Mouse (Mus musculus): ENCODE results near the gene Got2. TPM values are rescaled to one million over a fixed set of nuclear protein-coding genes. Genes with fewer than 3 reads are reported as not detected.
A peak's percentile ranks its signal among the peaks of the same experiment; 100 is the strongest.

Got2 gene
- total RNA-seq, 1 experiment, result 199 TPM

- Histone ChIP-seq H3K9me3 (ENCODE audit: control insufficient read depth, insufficient read depth, low read depth, low read length) (no peaks in the 10 kb centered on the region), H3K9ac (ENCODE audit: insufficient read depth, low read depth, low read length, poor library complexity, severe bottlenecking) (no peak overlapping the region), H3K27ac (ENCODE audit: insufficient read depth, low read depth, low read length, poor library complexity, severe bottlenecking) (no peak overlapping the region), H3K36me3 (ENCODE audit: control insufficient read depth, insufficient read depth, low read length, poor library complexity, severe bottlenecking) (peaks cover 2% of the 10 kb centered on the region; the same call in 1 of the 2 replicates), H3K4me3 (ENCODE audit: insufficient read depth in 1 of 2, low read depth in 1 of 2, low read length in 2 of 2, poor library complexity in 1 of 2, severe bottlenecking in 1 of 2) (no peak overlapping the region), H3K4me1 (ENCODE audit: control insufficient read depth in 2 of 2, insufficient read depth in 2 of 2, low read length in 2 of 2, poor library complexity in 1 of 2) (peaks cover 1 to 2% of the 10 kb centered on the region in 2 experiments; a peak in 1 of 4 replicates)
- TF ChIP-seq ZNF384 (IDR thresholded peaks at IDR 0.05; ENCODE audit: low read depth, low read length) (no peak), MAFK (IDR thresholded peaks at IDR 0.05; ENCODE audit: insufficient read depth, low read depth, low read length) (no peak), ZC3H11A (IDR thresholded peaks at IDR 0.05; ENCODE audit: borderline replicate concordance, low read depth, low read length) (no peak), CHD2 (IDR thresholded peaks at IDR 0.05; ENCODE audit: low read depth, low read length) (no peak), HCFC1 (IDR thresholded peaks at IDR 0.05; ENCODE audit: borderline replicate concordance, insufficient read depth, low read length) (no peak)
- no peak for DNase-seq (ENCODE audit: low read depth, low spot score)
- in situ Hi-C loops (cut with MboI; ENCODE audit: low sequenced_read_pairs in 2 of 2, unreplicated experiment in 2 of 2), result no loop called here
Observed at GRCm38 (mm10) chr8:95854174-95854573, 34.2 kb downstream of the Got2 start.

GRCm38 (mm10) chr8:95853102-95853843, 35.1 kb downstream of the Got2 start, which contains the start of gene Slc38a7:
Gene Slc38a7, minus strand, starts transcription at chr8:95853539.
- peak; percentile 87 for DNase-seq (ENCODE audit: low read depth, low spot score)
- Histone ChIP-seq H3K9ac (ENCODE audit: insufficient read depth, low read depth, low read length, poor library complexity, severe bottlenecking) (peak within 1 kb of the TSS; percentile 82), H3K36me3 (ENCODE audit: control insufficient read depth, insufficient read depth, low read length, poor library complexity, severe bottlenecking) (peaks cover 2% of the 10 kb centered on the region; the same call in 1 of the 2 replicates), H3K9me3 (ENCODE audit: control insufficient read depth, insufficient read depth, low read depth, low read length) (no peaks in the 10 kb centered on the region), H3K4me3 (ENCODE audit: insufficient read depth in 1 of 2, low read depth in 1 of 2, low read length in 2 of 2, poor library complexity in 1 of 2, severe bottlenecking in 1 of 2) (peak within 1 kb of the TSS; percentile 72 to 74), H3K4me1 (ENCODE audit: control insufficient read depth in 2 of 2, insufficient read depth in 2 of 2, low read length in 2 of 2, poor library complexity in 1 of 2) (peaks cover 2 to 7% of the 10 kb centered on the region in 2 experiments; a peak in 2 of 4 replicates), H3K27ac (ENCODE audit: insufficient read depth, low read depth, low read length, poor library complexity, severe bottlenecking) (peak within 1 kb of the TSS; percentile 72)
- in situ Hi-C loops (cut with MboI; ENCODE audit: low sequenced_read_pairs in 2 of 2, unreplicated experiment in 2 of 2), result no loop called here
- TF ChIP-seq CHD2 (IDR thresholded peaks at IDR 0.05; ENCODE audit: low read depth, low read length) (no peak), HCFC1 (IDR thresholded peaks at IDR 0.05; ENCODE audit: borderline replicate concordance, insufficient read depth, low read length) (peak; percentile 99)

GRCm38 (mm10) chr8:95852290-95852689, 36.1 kb downstream of the Got2 start:
- no peak for DNase-seq (ENCODE audit: low read depth, low spot score)
- in situ Hi-C loops (cut with MboI; ENCODE audit: low sequenced_read_pairs in 2 of 2, unreplicated experiment in 2 of 2), result no loop called here
- Histone ChIP-seq H3K4me3 (ENCODE audit: insufficient read depth in 1 of 2, low read depth in 1 of 2, low read length in 2 of 2, poor library complexity in 1 of 2, severe bottlenecking in 1 of 2) (peak overlapping the region; percentile 72 to 74), H3K9ac (ENCODE audit: insufficient read depth, low read depth, low read length, poor library complexity, severe bottlenecking) (peak overlapping the region; percentile 82), H3K36me3 (ENCODE audit: control insufficient read depth, insufficient read depth, low read length, poor library complexity, severe bottlenecking) (peaks cover 6% of the 10 kb centered on the region; the same call in 1 of the 2 replicates), H3K4me1 (ENCODE audit: control insufficient read depth in 2 of 2, insufficient read depth in 2 of 2, low read length in 2 of 2, poor library complexity in 1 of 2) (peaks cover 4 to 7% of the 10 kb centered on the region in 2 experiments; a peak in 3 of 4 replicates), H3K27ac (ENCODE audit: insufficient read depth, low read depth, low read length, poor library complexity, severe bottlenecking) (peak overlapping the region; percentile 40; the same call in 1 of the 2 replicates), H3K9me3 (ENCODE audit: control insufficient read depth, insufficient read depth, low read depth, low read length) (no peaks in the 10 kb centered on the region)
- no peak for TF ChIP-seq MAFK (IDR thresholded peaks at IDR 0.05; ENCODE audit: insufficient read depth, low read depth, low read length)

- H3K4me3 ChIP-seq (ENCODE audit: insufficient read depth in 1 of 2, low read depth in 1 of 2, low read length in 2 of 2, poor library complexity in 1 of 2, severe bottlenecking in 1 of 2), result no peak overlapping the region
- in situ Hi-C loops (cut with MboI; ENCODE audit: low sequenced_read_pairs in 2 of 2, unreplicated experiment in 2 of 2), result no loop called here
- H3K9ac ChIP-seq (ENCODE audit: insufficient read depth, low read depth, low read length, poor library complexity, severe bottlenecking), result no peak overlapping the region
- H3K27ac ChIP-seq (ENCODE audit: insufficient read depth, low read depth, low read length, poor library complexity, severe bottlenecking), result no peak overlapping the region
- H3K9me3 ChIP-seq (ENCODE audit: control insufficient read depth, insufficient read depth, low read depth, low read length), result no peaks in the 10 kb centered on the region
- no peak for DNase-seq (ENCODE audit: low read depth, low spot score)
- no peak for TF ChIP-seq ZC3H11A (IDR thresholded peaks at IDR 0.05; ENCODE audit: borderline replicate concordance, low read depth, low read length)
- no peak for TF ChIP-seq ZNF384 (IDR thresholded peaks at IDR 0.05; ENCODE audit: low read depth, low read length)
- H3K4me1 ChIP-seq (ENCODE audit: control insufficient read depth in 2 of 2, insufficient read depth in 2 of 2, low read length in 2 of 2, poor library complexity in 1 of 2), result peaks cover 4 to 15% of the 10 kb centered on the region in 2 experiments; a peak in 3 of 4 replicates
- H3K36me3 ChIP-seq (ENCODE audit: control insufficient read depth, insufficient read depth, low read length, poor library complexity, severe bottlenecking), result peaks cover 8% of the 10 kb centered on the region; the same call in 1 of the 2 replicates
Observed at GRCm38 (mm10) chr8:95850326-95850725, 38.0 kb downstream of the Got2 start.
